Mouse (Mus musculus) right cerebral cortex, postnatal 14 days (tissue): ENCODE measurements at regions not wholly inside any gene's neighbourhood (a gene's known extent, or its start where the extent isn't known, plus 50 kb on each side); places are given as distances from the start of the nearest gene placed in this dataset.
A peak's percentile ranks its signal among the peaks of the same experiment; 100 is the strongest.

Source experiments
- DNase-seq: peaks from one replicate; pipeline ENCODE4 v3.0.0; 2022

DNA sequence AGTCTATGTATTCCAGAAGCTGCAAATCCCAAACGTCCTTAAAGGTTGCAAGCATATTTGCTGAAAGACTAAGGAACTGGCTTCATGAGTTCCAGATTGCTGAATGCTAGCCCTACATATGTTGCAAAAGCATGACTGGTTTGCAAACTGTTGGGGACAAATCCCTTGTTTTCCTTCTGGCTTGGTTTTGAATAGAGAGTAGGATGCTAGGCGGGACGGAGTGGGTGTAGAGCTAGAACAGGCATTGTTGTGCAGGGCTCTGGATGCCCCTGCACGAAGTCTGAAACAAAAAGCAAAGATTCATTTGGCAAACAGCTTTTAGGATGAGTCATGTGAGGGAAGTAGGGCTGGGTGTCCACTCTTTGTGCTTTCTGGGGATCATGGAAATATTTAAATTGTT lies 500.9 kb upstream of the Cnksr2 start:
- DNase-seq: no peak

DNA sequence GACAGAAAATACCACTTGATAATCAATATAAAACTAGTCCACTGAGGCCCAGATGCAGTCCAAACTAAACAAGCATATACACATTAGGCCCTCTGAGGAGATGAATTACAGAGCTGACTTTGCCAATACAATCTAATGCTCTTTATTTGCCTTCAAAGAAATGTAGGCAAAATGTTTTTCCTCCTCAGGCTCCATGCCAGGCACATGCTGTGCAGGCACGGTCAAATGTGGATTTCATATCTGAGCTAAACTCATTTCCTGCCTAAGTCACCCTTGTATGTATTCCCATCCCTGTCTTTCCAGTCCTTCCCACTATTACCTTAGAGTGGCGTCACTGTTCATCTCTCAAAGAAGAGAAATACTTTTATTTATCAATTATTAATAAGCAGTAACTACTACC lies 534.8 kb upstream of the Cnksr2 start:
- DNase-seq: no peak

DNA sequence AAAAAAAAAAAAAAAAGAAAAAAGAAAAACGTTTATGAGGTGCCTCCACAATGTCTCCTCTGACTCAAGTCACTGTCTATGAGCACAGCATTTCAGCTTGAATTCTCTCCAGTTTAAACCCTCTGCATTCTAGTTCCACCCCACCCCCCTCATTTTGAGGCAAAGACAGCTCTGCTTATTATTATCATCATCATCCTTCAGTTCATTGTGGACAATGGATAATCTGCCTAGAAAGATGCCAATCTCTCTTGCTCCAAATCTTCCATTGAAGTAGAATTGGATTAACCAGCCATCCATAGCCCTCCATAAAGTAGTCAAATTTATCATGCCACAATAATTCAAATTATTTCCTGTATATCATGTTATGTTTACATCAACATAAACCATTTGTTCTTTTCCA lies 570.0 kb upstream of the Cnksr2 start:
- DNase-seq: no peak

DNA sequence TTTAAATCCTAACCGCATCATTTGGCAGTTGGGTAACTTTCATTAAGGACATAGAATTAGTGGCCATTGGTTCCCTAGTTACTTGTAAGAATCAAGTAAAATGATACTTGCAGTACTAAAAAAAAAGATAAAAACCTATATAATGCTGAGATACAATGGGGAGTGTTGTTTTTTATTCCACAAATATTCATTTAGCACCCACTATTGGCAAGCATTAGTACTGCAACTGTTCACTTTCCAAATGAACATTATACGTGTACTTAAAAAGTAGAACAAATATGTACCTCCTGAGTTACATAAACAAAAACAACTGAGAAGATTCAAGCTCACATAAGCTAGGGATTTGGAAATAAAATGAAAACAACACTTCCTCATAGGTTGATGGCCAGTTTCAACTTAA lies 570.5 kb upstream of the Cnksr2 start:
- DNase-seq: no peak

DNA sequence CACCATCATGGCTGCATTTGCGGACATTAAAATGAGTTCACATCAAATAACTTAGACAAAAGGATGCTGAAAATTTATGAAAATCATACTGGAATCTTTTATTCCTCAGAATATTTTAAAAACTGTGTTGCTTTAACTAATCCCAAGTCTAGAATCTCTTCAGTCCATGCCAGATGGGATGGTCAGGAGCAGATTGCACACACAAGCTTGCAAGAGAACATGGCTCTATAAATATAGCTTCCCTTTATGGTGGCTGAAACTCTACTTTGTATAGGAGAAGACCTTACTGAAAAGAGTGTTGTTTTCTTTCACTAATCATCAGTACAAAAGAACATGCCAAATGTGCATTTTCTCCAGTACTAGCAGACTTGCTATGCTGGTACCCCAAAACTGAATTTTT lies 570.9 kb upstream of the Cnksr2 start:
- DNase-seq: peak; percentile 5

DNA sequence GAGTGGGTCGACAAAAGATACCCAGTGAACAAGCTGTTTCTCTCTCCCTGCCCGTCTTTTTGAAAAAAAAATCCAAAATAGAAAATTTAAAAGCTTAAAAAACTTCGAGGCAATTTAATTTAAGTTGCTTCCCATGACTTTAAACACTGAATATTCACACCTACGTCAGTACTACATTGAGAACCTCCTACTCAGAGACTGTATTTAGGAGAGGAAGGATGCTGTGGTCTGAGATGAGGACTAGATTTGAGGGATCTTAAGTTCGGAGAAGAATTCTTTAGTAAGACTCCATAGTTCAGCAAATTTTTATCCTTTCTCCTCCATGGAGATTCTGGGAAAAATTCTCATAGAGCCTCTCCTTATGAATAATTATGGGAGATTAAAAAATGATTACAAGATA lies 571.4 kb upstream of the Cnksr2 start:
- no peak for DNase-seq

DNA sequence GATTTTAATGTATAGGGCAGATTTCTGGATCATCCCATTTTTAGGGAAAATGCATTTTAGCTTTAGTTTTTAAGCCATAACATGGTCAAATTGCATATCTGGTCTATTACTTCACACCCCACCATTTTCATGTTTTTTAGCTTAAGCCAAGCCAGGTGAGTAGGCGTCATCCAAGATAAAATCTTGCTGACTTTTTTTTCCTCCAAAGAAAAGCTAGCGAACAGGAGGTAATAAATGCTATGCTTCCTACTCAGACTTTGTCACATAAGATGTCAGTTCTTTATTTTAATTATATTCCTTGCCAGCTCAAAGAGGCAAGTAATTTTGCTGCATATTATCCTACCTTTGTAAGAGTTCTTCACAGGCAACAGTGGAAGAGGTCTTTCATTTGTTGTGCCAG lies 572.0 kb upstream of the Cnksr2 start:
- DNase-seq: no peak

DNA sequence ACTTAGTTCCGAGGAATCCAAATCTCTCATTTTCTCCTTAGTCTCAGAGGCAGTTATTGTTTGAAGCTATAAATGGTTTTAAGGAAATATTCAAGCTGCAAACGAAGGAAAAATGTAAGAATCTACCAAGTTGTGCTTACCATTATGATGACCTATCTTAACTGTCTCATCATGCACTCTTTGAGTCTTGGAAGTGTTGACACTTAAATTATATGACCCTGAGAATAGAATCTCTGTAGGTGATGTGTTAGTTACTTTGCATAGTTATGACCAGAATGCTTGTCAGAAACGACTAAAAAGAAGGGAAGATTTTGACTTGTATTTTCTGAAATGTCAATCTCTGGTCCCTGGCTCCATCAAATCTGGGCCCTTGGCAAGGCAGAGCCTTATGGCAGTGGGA lies 582.7 kb upstream of the Rps6ka3 start:
- DNase-seq: no peak

DNA sequence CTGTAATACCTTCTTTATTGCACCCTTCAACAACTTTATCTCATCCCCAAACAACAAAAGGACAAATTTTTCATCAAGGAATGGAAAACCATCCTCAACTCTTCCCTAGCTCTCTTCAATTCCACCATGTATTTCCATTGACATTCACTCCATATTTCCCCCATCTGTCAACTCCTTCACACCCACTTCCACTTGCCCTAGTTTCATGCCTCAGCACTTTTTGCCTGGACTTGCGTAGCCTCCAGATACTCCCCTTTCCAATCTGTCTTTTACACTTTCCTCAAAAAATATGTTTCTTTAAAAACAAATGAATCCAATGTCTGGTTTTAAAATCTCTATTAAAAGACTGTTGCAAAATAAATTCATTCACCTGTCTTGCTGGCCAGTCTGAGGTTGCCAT lies 577.7 kb upstream of the Rps6ka3 start:
- DNase-seq: no peak

DNA sequence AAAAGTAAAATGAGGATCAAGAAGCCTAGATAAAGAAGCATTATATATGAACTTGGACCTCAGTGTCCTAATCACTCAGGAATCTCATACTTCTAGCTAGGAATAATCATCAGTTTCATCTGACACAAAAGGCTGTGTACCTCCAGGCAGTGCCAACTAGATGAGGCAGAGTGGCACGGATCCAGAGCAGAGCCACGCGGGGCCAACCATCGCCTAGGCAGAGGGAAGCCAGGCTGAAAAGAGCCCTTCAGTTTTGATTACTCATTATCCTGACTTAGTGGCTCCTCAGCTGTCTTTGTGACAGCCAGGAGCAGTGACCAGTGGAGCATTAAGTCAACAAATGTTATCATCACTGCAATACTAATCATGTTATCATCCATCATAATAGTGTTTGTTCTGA lies 557.9 kb upstream of the Rps6ka3 start:
- no peak for DNase-seq

DNA sequence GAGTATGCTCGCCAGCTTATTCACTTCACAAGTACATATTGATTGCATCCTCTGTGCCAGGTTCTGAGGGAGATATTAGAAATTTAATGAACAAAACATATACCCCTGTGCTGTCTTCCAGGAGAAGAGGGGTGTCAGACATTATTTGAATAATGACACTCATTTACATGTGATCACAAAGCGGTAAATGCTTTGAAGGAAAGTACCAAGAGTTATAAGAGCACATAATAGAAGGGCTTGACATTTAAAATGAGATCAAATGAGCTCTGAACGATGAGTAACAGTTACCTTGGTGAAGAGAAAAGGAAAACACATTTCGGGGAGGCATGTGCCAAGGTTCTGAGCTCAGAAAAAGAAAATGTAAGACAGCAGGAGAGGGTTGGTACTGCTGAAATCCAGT lies 553.9 kb upstream of the Rps6ka3 start:
- DNase-seq: no peak

DNA sequence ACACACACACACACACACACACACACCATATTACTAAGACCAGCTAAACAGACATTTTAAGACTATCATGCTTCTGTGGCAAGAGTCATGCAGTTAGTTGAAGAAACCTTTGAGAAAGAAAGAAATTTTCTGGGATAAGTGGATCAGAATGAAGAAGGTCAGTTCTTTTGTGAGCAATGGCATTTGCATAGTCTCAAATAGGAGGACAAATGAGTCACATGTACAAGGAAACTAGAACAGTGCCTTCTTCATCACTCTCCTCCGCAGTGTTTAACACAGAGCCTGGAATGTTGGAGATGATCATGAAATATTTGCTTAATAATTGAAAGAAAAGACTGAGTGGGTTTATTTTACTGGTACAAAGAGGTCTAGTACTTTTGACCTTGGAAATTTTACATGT lies 515.9 kb upstream of the Rps6ka3 start:
- no peak for DNase-seq

DNA sequence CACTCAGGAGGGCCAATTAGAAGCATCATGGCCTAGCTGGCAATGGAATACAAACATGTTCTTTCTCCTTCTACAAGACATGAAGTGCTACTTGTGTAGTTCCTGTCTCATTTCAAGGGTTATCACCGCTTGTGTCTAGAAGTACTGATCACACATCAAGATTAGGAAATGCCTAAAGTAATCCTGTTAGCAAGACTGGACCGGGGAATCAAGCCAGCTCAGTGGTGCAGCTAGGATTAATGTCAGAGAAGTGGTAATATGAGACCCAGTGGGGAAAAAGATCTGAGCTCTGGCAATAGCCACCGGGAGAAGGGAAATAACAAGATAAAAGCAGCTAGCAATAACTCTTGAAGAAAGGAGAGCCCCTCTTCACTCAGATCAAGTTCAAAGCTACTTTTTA lies 506.7 kb upstream of the Rps6ka3 start:
- DNase-seq: no peak

DNA sequence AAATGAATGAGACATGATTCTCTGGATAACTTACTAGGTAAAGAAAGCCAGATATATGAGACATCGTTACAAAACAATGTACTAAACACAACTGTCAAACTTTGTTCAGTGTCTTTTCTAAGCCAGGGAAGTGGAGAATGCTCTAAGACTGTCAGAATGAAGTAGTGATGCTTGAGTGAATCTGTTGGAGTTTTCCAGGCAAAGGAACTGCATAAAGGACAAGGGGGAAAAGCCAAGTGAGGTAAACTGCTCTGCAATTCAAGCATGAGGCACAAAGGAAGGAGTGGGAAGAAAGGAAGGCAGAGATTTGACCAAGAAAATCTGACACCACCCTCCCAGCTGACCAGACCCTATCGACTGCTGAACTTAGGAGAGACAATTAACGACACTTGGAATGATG lies 500.3 kb upstream of the Rps6ka3 start:
- DNase-seq: no peak

DNA sequence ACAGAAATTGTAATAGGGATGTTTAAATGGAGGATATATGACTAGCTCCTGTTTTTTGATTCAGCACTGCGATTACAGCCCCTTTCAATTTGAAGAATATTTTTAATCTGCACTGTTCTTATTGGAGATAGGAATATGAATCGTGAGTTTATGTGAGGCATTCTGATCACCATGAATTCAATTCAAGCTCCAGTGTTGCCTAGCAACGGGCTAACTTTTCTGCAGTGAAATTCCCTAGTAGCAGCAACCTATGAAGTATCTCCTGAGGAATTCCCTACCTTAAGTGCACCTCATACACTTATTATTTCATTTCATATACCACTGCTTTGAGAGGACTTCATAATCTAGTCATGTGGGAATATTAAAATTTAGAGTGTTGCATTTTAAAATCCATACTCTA lies 465.4 kb upstream of the Rps6ka3 start:
- peak; percentile 10 for DNase-seq

DNA sequence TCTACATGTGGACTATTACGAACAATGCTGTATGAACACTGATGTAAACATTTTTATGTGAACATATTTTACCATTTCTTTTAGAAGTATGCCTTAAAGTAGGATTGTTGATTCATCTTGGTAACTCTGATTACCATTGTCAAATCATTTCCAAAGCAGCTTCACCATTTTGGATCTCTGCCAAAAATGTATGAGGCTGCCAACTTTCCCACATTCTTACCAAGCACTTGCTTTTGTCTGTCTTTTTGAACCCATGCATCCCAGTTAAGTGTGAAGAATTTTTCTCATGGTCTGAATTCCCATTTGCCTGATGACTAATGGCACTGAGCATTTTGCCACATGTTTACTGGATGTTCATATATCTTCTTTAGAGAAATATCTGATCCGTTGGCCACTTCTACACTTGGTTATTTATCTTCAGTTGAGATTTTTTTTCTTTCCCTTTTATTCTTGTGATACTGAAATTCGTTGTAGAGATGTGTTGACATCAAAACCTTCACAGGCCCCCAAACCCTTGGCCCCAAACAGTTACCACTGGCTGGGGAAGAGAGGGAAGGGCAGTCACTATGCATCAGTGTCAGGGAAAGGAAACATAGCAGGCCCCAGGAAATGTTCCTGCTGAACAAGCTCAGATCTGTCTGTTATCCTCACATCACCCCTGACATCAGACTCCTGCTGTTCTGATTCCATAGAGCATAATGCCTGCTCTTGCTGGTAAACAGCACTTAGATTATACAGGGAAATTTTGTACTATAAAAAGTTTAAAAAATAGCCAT lies 464.2 kb upstream of the Rps6ka3 start:
- DNase-seq: no peak
